Mouse (Mus musculus) bone marrow, adult 2 months (tissue): ENCODE measurements at regions not wholly inside any gene's neighbourhood (a gene's known extent, or its start where the extent isn't known, plus 50 kb on each side); places are given as distances from the start of the nearest gene placed in this dataset.

ENCODE experiments used
- CTCF ChIP-seq: fragments of 200-500 bp; IDR thresholded peaks from 2 replicates; pipeline ENCODE4 v1.5.1; 2011; ENCODE audit warnings: low read length, control low read depth; ENCODE audit not compliant: control insufficient read depth, insufficient read depth
- POLR2A ChIP-seq: fragments of 200-500 bp; IDR thresholded peaks from 2 replicates; pipeline ENCODE4 v1.6.1; 2011; ENCODE audit warnings: low read depth, mild to moderate bottlenecking, control low read depth, low read length, borderline replicate concordance; ENCODE audit not compliant: control insufficient read depth

GRCm38 (mm10) chr14:105504376-105504775 lies 246.0 kb downstream of the Ndfip2 start:
- no peak for TF ChIP-seq CTCF
- TF ChIP-seq POLR2A: no peak
